Mouse (Mus musculus) testis, adult 2 months (tissue): ENCODE data around the gene Trim62. TPM values are rescaled to one million over a fixed set of nuclear protein-coding genes. Genes with fewer than 3 reads are reported as not detected.

Experiments
- H3K27ac ChIP-seq: fragments of 200-500 bp; 2 replicates; pipeline ENCODE4 v1.5.1; 2012; ENCODE audit warnings: low read depth, low read length; ENCODE audit not compliant: control insufficient read depth, insufficient read depth
- H3K27me3 ChIP-seq: fragments of 200-500 bp; 2 replicates; pipeline ENCODE4 v1.6.1; 2012; ENCODE audit warnings: mild to moderate bottlenecking, low read length, moderate library complexity; ENCODE audit not compliant: control insufficient read depth, insufficient read depth
- H3K36me3 ChIP-seq: fragments of 200-500 bp; 2 replicates; pipeline ENCODE4 v1.6.1; 2012; ENCODE audit warnings: mild to moderate bottlenecking, low read length; ENCODE audit not compliant: control insufficient read depth, insufficient read depth
- H3K4me1 ChIP-seq: fragments of 200-500 bp; 2 replicates; pipeline ENCODE4 v1.6.1; 2012; ENCODE audit warnings: low read length; ENCODE audit not compliant: control insufficient read depth, insufficient read depth
- H3K4me3 ChIP-seq: fragments of 200-500 bp; 2 replicates; pipeline ENCODE4 v1.5.1; 2012; ENCODE audit warnings: low read depth, mild to moderate bottlenecking, low read length, moderate library complexity, mixed read lengths; ENCODE audit not compliant: control insufficient read depth
- CTCF ChIP-seq: fragments of 200-500 bp; IDR thresholded peaks from 2 replicates; pipeline ENCODE4 v1.5.1; 2012; ENCODE audit warnings: low read depth, mild to moderate bottlenecking, inconsistent platforms, low read length, moderate library complexity; ENCODE audit not compliant: control insufficient read depth, insufficient read depth, insufficient replicate concordance
- POLR2A ChIP-seq: fragments of 200-500 bp; IDR thresholded peaks from 2 replicates; pipeline ENCODE4 v1.6.1; 2012; ENCODE audit warnings: low read depth, mild to moderate bottlenecking, inconsistent platforms, low read length, moderate library complexity; ENCODE audit not compliant: control insufficient read depth
- polyA plus RNA-seq: library from polyadenylated mRNA; depleted of rRNA; stranded (reverse); fragments of >200 nt; gene quantifications from 2 replicates; pipeline ENCODE4 v1.2.3, GENCODE M21; 2012

Gene Trim62
- polyA plus RNA-seq, 1 experiment, result 5.8 TPM

DNA sequence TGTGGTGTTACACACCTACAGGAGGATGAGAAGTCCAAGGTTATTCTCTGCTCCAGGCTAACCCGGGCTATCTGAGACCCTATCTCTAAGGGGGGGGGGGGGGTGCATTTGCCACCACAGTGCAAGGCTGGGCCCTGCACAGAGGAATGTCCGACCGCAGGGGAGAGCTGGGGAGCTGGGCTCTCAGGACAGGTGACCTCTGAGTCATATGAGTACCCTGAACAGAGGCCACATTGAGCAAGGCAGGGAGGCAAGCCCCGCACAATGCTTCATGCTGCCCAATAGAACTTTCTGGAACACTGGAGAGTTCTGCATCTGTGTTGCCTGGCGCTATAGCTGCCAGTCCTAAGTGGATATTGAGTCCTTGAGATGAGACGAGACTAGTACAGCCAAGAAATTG, 8.8 kb downstream of the Trim62 start:
- TF ChIP-seq POLR2A, result no peak
- no peaks in the 10 kb centered on the region; the same call in 1 of the 2 replicates for H3K4me1 ChIP-seq
- no peak overlapping the region for H3K27ac ChIP-seq

DNA sequence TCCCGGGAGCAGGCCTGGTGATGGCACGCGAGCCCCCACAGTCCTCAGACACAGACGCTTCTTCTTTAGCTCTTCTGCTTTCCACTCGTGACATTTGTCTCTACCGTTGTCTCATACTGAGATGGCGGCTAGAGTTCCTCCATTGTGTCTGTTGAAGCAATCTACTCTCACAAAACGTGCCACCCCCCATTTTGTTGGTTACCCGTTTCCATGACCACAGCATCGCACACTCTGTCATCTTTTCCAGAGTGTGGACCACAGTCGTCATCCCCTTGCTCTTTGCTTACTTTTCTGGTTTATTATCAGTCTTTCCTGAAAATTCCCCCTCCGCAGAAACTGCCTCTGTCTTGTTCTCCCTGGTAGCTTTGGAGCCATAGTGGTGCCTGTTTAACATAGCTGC, 10.7 kb downstream of the Trim62 start:
- no peaks in the 10 kb centered on the region for H3K36me3 ChIP-seq
- no peak overlapping the region for H3K27ac ChIP-seq
- H3K4me3 ChIP-seq, result no peak overlapping the region
- TF ChIP-seq POLR2A (no peak), CTCF (no peak)
- H3K27me3 ChIP-seq, result no peaks in the 10 kb centered on the region
- H3K4me1 ChIP-seq, result no peaks in the 10 kb centered on the region; the same call in 1 of the 2 replicates

More for the DNA sequence above, 8.8 kb downstream of the Trim62 start:
- Histone ChIP-seq H3K4me3 (no peak overlapping the region), H3K36me3 (no peaks in the 10 kb centered on the region), H3K27me3 (no peaks in the 10 kb centered on the region)

DNA sequence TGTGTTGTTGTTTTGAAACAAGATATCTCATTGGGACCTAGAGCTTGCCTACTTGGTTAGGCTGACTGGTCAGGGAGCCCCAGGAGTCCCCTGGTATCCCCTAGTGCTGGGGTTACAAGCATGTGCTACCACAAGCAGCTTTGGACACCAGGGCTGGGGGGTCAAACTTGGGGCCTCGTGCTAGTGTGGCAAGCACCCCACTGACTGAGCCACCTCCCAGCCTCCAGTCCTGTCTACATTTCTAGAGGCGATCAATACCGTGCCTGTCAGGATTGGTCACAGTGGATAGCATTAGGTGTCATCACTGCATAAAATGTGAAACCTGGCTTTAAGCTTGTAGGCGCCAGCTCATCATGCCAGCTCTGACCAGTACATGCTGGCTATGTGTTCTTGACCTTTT, 12.5 kb downstream of the Trim62 start:
- TF ChIP-seq CTCF (no peak), POLR2A (no peak)
- Histone ChIP-seq H3K4me1 (no peaks in the 10 kb centered on the region; the same call in none of the 2 replicates), H3K27ac (no peak overlapping the region)

DNA sequence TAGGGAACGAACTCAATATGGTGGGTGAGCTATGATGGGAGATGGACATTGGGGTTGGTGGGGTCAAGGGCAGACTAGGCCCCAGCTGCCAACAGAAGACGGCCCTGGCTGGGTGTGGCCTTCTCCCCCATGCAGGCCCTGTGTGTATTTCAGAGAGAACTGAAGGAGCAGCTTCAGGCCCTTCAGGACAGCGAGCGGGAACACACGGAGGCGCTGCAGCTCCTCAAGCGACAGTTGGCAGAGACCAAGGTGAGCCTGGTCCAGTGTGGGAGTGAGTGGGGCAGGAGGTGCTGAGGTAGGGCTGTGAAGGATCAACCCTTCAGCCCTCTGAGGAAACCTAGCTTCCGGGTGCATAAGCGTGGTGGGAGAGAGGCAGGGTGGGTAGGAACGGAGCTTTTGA, 13.3 kb downstream of the Trim62 start:
- Histone ChIP-seq H3K27me3 (no peaks in the 10 kb centered on the region), H3K4me1 (no peaks in the 10 kb centered on the region; the same call in none of the 2 replicates), H3K36me3 (no peaks in the 10 kb centered on the region), H3K4me3 (no peak overlapping the region), H3K27ac (no peak overlapping the region)
- TF ChIP-seq POLR2A, result no peak
- TF ChIP-seq CTCF, result no peak

More for the DNA sequence above, 12.5 kb downstream of the Trim62 start:
- Histone ChIP-seq H3K27me3 (no peaks in the 10 kb centered on the region), H3K36me3 (no peaks in the 10 kb centered on the region), H3K4me3 (no peak overlapping the region)

DNA sequence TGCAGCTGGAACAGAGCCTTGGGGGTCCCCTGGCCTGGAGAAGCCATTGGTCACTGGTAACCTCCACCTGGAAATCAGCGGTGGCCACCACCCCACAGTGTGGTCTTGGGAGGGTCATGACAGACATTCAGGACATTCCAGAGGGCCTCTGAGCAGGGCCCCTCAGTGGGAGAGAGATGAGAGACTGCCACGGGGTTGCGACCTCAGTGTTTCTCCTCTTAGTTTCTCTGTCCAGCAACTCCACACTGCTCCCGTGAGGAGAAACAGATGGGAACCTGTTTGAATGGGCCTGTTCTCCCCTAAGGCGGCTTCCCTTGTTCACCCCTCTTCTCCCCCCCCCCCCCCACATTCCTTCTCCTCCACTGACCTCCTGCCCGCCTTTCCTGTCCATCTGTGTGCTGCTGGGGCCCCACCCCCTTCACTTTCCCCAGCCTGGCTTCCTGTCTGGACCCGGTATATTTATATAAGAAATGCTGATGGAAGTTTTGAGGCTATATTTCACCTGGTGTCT, 14.6 kb downstream of the Trim62 start:
- Histone ChIP-seq H3K4me1 (no peaks in the 10 kb centered on the region; the same call in none of the 2 replicates), H3K36me3 (no peaks in the 10 kb centered on the region), H3K4me3 (no peak overlapping the region), H3K27me3 (no peaks in the 10 kb centered on the region), H3K27ac (no peak overlapping the region)
- TF ChIP-seq CTCF, result no peak
- no peak for TF ChIP-seq POLR2A

DNA sequence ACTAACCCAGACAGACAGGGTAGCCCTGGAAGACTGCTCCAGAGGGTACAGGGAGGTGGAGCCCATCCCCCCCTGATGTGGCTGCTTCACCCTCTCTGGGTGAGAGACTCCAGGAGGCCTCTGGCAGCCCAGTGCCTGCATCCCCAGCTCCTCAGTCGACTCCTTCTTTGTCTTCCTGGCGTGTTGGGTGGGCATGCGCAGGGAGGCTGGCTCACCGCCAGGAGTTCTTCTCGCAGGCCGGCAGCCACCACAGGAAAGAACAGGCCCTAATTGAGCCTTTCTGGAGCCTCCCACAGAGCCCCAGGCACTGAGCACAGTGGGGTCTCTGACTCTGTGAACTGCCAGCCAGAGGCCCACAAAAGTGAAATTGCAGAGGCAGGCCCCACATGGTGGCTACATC, 16.0 kb downstream of the Trim62 start:
- no peak overlapping the region for H3K27ac ChIP-seq
- peaks cover 3% of the 10 kb centered on the region for H3K4me1 ChIP-seq
- TF ChIP-seq CTCF, result no peak
- no peak for TF ChIP-seq POLR2A
- no peaks in the 10 kb centered on the region for H3K36me3 ChIP-seq
- H3K4me3 ChIP-seq, result no peak overlapping the region
- no peaks in the 10 kb centered on the region for H3K27me3 ChIP-seq

DNA sequence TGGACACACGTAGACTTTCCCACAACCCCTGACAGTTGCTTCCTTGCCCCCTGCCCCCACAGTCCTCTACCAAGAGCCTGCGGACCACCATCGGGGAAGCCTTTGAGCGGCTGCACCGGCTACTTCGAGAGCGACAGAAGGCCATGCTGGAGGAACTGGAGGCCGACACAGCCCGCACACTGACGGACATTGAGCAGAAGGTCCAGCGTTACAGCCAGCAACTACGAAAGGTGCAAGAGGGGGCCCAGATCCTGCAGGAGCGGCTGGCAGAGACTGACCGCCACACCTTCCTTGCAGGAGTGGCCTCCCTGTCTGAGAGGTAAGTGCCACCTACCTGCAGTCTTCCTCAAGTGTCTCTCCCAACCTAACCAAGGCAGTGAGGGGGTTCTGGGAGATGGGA, 17.1 kb downstream of the Trim62 start:
- Histone ChIP-seq H3K4me1 (peaks cover 10% of the 10 kb centered on the region), H3K27me3 (no peaks in the 10 kb centered on the region), H3K36me3 (no peaks in the 10 kb centered on the region), H3K27ac (no peak overlapping the region), H3K4me3 (no peak overlapping the region)
- TF ChIP-seq CTCF (no peak), POLR2A (no peak)

DNA sequence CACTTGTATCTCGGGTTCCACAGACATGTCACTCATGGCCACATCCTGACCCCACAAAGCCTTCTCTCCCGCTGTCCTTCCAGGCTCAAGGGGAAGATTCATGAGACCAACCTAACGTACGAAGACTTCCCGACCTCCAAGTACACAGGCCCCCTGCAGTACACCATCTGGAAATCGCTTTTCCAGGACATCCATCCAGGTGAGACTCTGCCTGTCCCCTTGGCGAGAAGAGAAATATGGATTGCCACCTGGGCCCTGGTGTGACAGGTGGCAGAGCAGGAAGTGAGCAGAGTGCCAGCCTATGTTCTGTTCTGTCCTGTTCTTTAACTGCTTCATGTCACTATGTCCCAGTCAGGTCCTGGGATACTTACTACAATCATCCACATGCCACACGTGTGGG, 19.0 kb downstream of the Trim62 start:
- Histone ChIP-seq H3K4me3 (no peak overlapping the region), H3K4me1 (peaks cover 10% of the 10 kb centered on the region), H3K27me3 (no peaks in the 10 kb centered on the region), H3K36me3 (no peaks in the 10 kb centered on the region), H3K27ac (no peak overlapping the region)
- no peak for TF ChIP-seq POLR2A
- no peak for TF ChIP-seq CTCF
